Mouse (Mus musculus): ENCODE measurements at regions not wholly inside any gene's neighbourhood (a gene's known extent, or its start where the extent isn't known, plus 50 kb on each side); places are given as distances from the start of the nearest gene placed in this dataset.

DNA sequence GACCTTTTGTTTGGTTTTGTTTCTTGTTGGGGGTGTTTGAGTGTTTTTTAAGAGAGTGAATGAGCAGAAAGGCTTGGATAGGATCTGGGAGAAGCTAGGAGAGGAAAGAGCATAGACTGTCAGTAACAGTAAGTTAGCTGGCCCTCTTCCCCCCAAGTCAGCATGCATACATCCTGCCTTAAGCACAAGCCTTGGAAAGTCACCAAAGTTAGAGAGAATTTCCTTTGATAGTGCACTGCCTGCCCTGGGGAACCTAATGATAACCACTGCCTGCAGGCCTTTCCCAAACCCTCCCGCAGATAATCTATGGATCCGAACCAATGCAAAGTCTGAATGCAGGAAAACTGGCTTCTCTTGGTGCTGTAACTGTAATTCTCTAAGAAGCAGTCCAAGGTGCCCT is 133.6 kb upstream of the Supt20 start:
- Histone ChIP-seq H3K9ac (ENCODE audit: low read length) (no peak overlapping the region), H3K4me3 (ENCODE audit: low read depth, low read length) (no peak overlapping the region), H3K27me3 (ENCODE audit: control insufficient read depth, insufficient read depth, low read length) (no peaks in the 10 kb centered on the region), H3K4me1 (ENCODE audit: control insufficient read depth, insufficient read depth, low read length) (no peaks in the 10 kb centered on the region), H3K4me2 (no peak overlapping the region), H3K9me3 (ENCODE audit: control insufficient read depth, low read length) (no peaks in the 10 kb centered on the region; the same call in 1 of the 2 replicates), H3K36me3 (ENCODE audit: control insufficient read depth, insufficient read depth, low read length) (no peaks in the 10 kb centered on the region), H3K27ac (ENCODE audit: low read depth, low read length) (no peak overlapping the region)
- DNase-seq (ENCODE audit: low spot score, missing footprints) (no peak), ATAC-seq (ENCODE audit: low FRiP score) (no peak)
- 89% methylated on average over 2 of the region's 2 CpGs for WGBS

DNA sequence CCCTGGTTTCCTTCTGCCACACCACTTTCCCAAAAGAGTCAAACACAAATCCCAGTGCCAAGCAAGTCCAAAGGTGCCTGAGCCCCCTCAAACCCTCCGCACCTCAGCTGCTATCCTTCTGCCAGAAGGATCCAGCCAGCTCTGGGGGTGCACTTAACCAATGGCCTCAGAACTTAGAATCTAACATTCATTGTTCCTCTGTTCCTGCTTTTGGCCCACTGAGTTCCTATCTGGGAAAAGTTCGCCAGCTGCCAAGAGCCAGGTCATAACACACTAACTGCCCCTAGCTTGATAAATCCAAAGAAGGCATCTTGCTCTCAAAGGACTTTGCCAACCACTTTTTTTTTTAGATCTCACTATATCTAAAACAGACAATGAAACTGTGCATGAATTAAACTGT is 133.1 kb upstream of the Supt20 start:
- H3K9ac ChIP-seq (ENCODE audit: low read length), result no peak overlapping the region
- no peak for ATAC-seq (ENCODE audit: low FRiP score)
- 85% methylated on average over 2 of the region's 2 CpGs for WGBS
- H3K4me3 ChIP-seq (ENCODE audit: low read depth, low read length), result no peak overlapping the region
- H3K4me2 ChIP-seq, result no peak overlapping the region
- DNase-seq (ENCODE audit: low spot score, missing footprints), result no peak
- H3K27ac ChIP-seq (ENCODE audit: low read depth, low read length), result no peak overlapping the region
- H3K9me3 ChIP-seq (ENCODE audit: control insufficient read depth, low read length), result no peaks in the 10 kb centered on the region
- no peaks in the 10 kb centered on the region for H3K27me3 ChIP-seq (ENCODE audit: control insufficient read depth, insufficient read depth, low read length)
- H3K36me3 ChIP-seq (ENCODE audit: control insufficient read depth, insufficient read depth, low read length), result no peaks in the 10 kb centered on the region
- H3K4me1 ChIP-seq (ENCODE audit: control insufficient read depth, insufficient read depth, low read length), result no peaks in the 10 kb centered on the region

GRCm38 (mm10) chr3:54560056-54560922 is 132.3 kb upstream of the Supt20 start:
- ATAC-seq (ENCODE audit: low FRiP score) (no peak), DNase-seq (ENCODE audit: low spot score, missing footprints) (no peak)
- 71% methylated on average over 5 of the region's 5 CpGs for WGBS
- Histone ChIP-seq H3K4me1 (ENCODE audit: control insufficient read depth, insufficient read depth, low read length) (no peaks in the 10 kb centered on the region), H3K4me2 (no peak overlapping the region), H3K27me3 (ENCODE audit: control insufficient read depth, insufficient read depth, low read length) (no peaks in the 10 kb centered on the region), H3K36me3 (ENCODE audit: control insufficient read depth, insufficient read depth, low read length) (no peaks in the 10 kb centered on the region), H3K27ac (ENCODE audit: low read depth, low read length) (no peak overlapping the region), H3K9ac (ENCODE audit: low read length) (no peak overlapping the region), H3K4me3 (ENCODE audit: low read depth, low read length) (no peak overlapping the region), H3K9me3 (ENCODE audit: control insufficient read depth, low read length) (no peaks in the 10 kb centered on the region)

GRCm38 (mm10) chr3:54567329-54567728 is 125.3 kb upstream of the Supt20 start:
- WGBS, result 100% methylated on average over 1 of the region's 1 CpGs
- Histone ChIP-seq H3K27ac (ENCODE audit: low read depth, low read length) (no peak overlapping the region), H3K4me3 (ENCODE audit: low read depth, low read length) (no peak overlapping the region), H3K4me1 (ENCODE audit: control insufficient read depth, insufficient read depth, low read length) (no peaks in the 10 kb centered on the region), H3K9ac (ENCODE audit: low read length) (no peak overlapping the region), H3K36me3 (ENCODE audit: control insufficient read depth, insufficient read depth, low read length) (no peaks in the 10 kb centered on the region), H3K9me3 (ENCODE audit: control insufficient read depth, low read length) (no peaks in the 10 kb centered on the region), H3K27me3 (ENCODE audit: control insufficient read depth, insufficient read depth, low read length) (no peaks in the 10 kb centered on the region), H3K4me2 (no peak overlapping the region)
- DNase-seq (ENCODE audit: low spot score, missing footprints), result no peak
- ATAC-seq (ENCODE audit: low FRiP score), result no peak

DNA sequence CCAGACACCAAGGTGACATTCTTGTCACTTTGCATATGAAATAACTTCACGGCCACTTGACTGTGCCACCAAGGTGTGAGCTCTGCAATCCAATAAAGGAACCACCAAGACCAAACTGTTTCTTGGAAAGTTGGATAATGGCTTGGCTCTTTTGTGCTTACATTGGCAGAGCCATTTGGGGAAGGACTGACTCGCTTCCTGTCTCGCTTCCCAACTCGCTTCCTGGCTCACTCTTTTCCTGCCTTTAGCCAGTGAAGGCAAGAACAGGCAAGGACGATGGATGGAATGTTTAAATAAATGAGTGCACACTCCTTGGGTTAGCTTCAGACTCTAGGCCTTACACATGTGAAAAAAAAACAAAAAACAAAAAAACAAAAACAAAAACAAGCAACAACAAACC is 124.5 kb upstream of the Supt20 start:
- ATAC-seq (ENCODE audit: low FRiP score), result no peak
- no peaks in the 10 kb centered on the region for H3K9me3 ChIP-seq (ENCODE audit: control insufficient read depth, low read length)
- no peaks in the 10 kb centered on the region for H3K4me1 ChIP-seq (ENCODE audit: control insufficient read depth, insufficient read depth, low read length)
- no peak overlapping the region for H3K4me2 ChIP-seq
- H3K27me3 ChIP-seq (ENCODE audit: control insufficient read depth, insufficient read depth, low read length), result no peaks in the 10 kb centered on the region
- no peaks in the 10 kb centered on the region for H3K36me3 ChIP-seq (ENCODE audit: control insufficient read depth, insufficient read depth, low read length)
- 92% methylated on average over 5 of the region's 5 CpGs for WGBS
- DNase-seq (ENCODE audit: low spot score, missing footprints), result no peak
- no peak overlapping the region for H3K27ac ChIP-seq (ENCODE audit: low read depth, low read length)
- H3K4me3 ChIP-seq (ENCODE audit: low read depth, low read length), result no peak overlapping the region
- H3K9ac ChIP-seq (ENCODE audit: low read length), result no peak overlapping the region

DNA sequence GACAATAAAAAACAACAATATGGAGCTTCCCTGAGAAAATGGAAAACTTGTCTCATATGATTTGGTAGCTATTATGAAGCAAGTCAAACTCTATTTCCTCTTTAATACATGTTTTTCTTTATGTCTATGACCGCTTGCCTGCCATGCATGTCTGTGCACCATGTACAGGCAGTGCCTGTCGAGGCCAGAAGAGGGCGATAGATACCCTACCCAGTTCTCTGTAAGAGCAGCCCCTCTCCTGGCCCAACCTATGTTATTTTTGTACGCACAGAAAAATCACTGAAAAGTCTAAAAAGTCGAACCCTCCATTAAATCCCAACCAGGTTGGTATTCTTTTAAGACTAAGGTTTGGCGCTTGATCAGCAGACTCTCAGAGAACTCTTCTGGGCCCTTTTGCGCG is 122.1 kb upstream of the Supt20 start:
- Histone ChIP-seq H3K4me3 (ENCODE audit: low read depth, low read length) (no peak overlapping the region), H3K4me2 (no peak overlapping the region), H3K9me3 (ENCODE audit: control insufficient read depth, low read length) (no peaks in the 10 kb centered on the region), H3K9ac (ENCODE audit: low read length) (no peak overlapping the region), H3K4me1 (ENCODE audit: control insufficient read depth, insufficient read depth, low read length) (no peaks in the 10 kb centered on the region), H3K36me3 (ENCODE audit: control insufficient read depth, insufficient read depth, low read length) (no peaks in the 10 kb centered on the region), H3K27ac (ENCODE audit: low read depth, low read length) (no peak overlapping the region), H3K27me3 (ENCODE audit: control insufficient read depth, insufficient read depth, low read length) (no peaks in the 10 kb centered on the region)
- 76% methylated on average over 8 of the region's 8 CpGs for WGBS
- ATAC-seq (ENCODE audit: low FRiP score) (no peak), DNase-seq (ENCODE audit: low spot score, missing footprints) (no peak)

- 80% methylated on average over 5 of the region's 5 CpGs for WGBS
- ATAC-seq (ENCODE audit: low FRiP score) (no peak), DNase-seq (ENCODE audit: low spot score, missing footprints) (no peak)
- no peak overlapping the region for H3K4me3 ChIP-seq (ENCODE audit: low read depth, low read length)
- H3K36me3 ChIP-seq (ENCODE audit: control insufficient read depth, insufficient read depth, low read length), result no peaks in the 10 kb centered on the region
- no peaks in the 10 kb centered on the region for H3K4me1 ChIP-seq (ENCODE audit: control insufficient read depth, insufficient read depth, low read length)
- H3K9ac ChIP-seq (ENCODE audit: low read length), result no peak overlapping the region
- no peak overlapping the region for H3K27ac ChIP-seq (ENCODE audit: low read depth, low read length)
- no peaks in the 10 kb centered on the region for H3K27me3 ChIP-seq (ENCODE audit: control insufficient read depth, insufficient read depth, low read length)
- H3K4me2 ChIP-seq, result no peak overlapping the region
- peaks cover 3% of the 10 kb centered on the region; the same call in 1 of the 2 replicates for H3K9me3 ChIP-seq (ENCODE audit: control insufficient read depth, low read length)
Measured at GRCm38 (mm10) chr3:54577851-54578250, 114.8 kb upstream of the Supt20 start.

DNA sequence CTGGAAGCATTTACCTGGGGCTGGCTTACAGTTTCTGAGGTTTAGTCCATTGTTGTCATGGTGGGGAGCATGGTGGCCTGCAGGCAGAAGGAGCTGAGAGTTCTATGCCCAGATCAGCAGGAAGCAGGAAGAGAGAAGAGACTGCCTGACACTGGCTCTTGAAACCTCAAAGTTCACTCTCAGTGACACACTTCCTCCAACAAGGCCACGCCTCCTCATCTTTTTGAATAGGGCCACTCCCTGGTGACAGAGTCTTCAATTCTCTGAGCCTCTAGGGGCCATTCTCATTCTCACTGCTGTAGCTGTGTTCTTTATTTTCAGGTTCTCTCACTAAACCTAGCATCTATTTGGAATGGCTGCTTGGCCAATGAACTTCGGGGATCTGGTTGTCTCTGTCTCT is 113.2 kb upstream of the Supt20 start:
- no peaks in the 10 kb centered on the region for H3K4me1 ChIP-seq (ENCODE audit: control insufficient read depth, insufficient read depth, low read length)
- WGBS, result 84% methylated on average over 2 of the region's 2 CpGs
- H3K9me3 ChIP-seq (ENCODE audit: control insufficient read depth, low read length), result peaks cover 3% of the 10 kb centered on the region; the same call in 1 of the 2 replicates
- H3K27ac ChIP-seq (ENCODE audit: low read depth, low read length), result no peak overlapping the region
- ATAC-seq (ENCODE audit: low FRiP score) (no peak), DNase-seq (ENCODE audit: low spot score, missing footprints) (no peak)
- no peak overlapping the region for H3K4me3 ChIP-seq (ENCODE audit: low read depth, low read length)
- no peaks in the 10 kb centered on the region for H3K36me3 ChIP-seq (ENCODE audit: control insufficient read depth, insufficient read depth, low read length)
- H3K4me2 ChIP-seq, result no peak overlapping the region
- no peak overlapping the region for H3K9ac ChIP-seq (ENCODE audit: low read length)
- no peaks in the 10 kb centered on the region for H3K27me3 ChIP-seq (ENCODE audit: control insufficient read depth, insufficient read depth, low read length)

DNA sequence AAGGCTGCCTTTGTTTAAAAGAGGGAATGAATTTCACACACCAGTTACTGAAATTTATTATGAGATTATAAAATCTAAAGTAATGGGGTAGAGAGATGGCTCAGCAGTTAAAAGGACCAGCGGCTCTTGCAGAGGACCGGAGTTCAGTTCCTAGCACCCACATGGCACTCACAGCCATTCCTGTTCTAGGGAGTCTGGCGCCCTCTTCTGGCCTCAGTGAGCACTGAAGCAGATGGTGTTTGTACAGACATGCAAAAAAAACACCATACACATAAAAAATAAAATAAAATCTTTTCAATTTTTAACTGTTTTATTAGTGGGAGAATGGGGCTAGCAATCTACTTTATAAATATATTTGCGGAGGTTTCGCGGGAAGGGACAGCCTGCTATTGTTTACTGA is 112.3 kb upstream of the Supt20 start:
- no peak overlapping the region for H3K9ac ChIP-seq (ENCODE audit: low read length)
- H3K4me3 ChIP-seq (ENCODE audit: low read depth, low read length), result no peak overlapping the region
- no peak for DNase-seq (ENCODE audit: low spot score, missing footprints)
- H3K4me2 ChIP-seq, result no peak overlapping the region
- H3K27me3 ChIP-seq (ENCODE audit: control insufficient read depth, insufficient read depth, low read length), result no peaks in the 10 kb centered on the region
- H3K36me3 ChIP-seq (ENCODE audit: control insufficient read depth, insufficient read depth, low read length), result no peaks in the 10 kb centered on the region
- H3K9me3 ChIP-seq (ENCODE audit: control insufficient read depth, low read length), result peaks cover 3% of the 10 kb centered on the region; the same call in 1 of the 2 replicates
- WGBS, result 90% methylated on average over 6 of the region's 6 CpGs
- no peaks in the 10 kb centered on the region for H3K4me1 ChIP-seq (ENCODE audit: control insufficient read depth, insufficient read depth, low read length)
- ATAC-seq (ENCODE audit: low FRiP score), result no peak
- H3K27ac ChIP-seq (ENCODE audit: low read depth, low read length), result no peak overlapping the region
